Mouse (Mus musculus): Measurements from ENCODE around the gene Gm42791.

- no peak for TF ChIP-seq CTCF (conservative IDR thresholded peaks at IDR 0.05; ENCODE audit: insufficient read depth, insufficient read length, low read depth, low read length)
- no peak for TF ChIP-seq POLR2A (IDR thresholded peaks at IDR 0.05; ENCODE audit: low read depth, low read length)
Measured at GRCm38 (mm10) chr5:148899361-148899760, 95.6 kb downstream of the Gm42791 start.
